Mouse (Mus musculus) heart, postnatal 0 days (tissue): ENCODE results near the gene Mcmbp.

Source experiments
- CTCF ChIP-seq: IDR thresholded peaks from 2 replicates; pipeline ENCODE4 v1.5.1; 2016; ENCODE audit warnings: antibody characterized with exemption, control low read depth, low read depth
- EP300 ChIP-seq: IDR thresholded peaks from 2 replicates; pipeline ENCODE4 v1.6.1; 2016; ENCODE audit warnings: antibody characterized with exemption, low read depth

DNA sequence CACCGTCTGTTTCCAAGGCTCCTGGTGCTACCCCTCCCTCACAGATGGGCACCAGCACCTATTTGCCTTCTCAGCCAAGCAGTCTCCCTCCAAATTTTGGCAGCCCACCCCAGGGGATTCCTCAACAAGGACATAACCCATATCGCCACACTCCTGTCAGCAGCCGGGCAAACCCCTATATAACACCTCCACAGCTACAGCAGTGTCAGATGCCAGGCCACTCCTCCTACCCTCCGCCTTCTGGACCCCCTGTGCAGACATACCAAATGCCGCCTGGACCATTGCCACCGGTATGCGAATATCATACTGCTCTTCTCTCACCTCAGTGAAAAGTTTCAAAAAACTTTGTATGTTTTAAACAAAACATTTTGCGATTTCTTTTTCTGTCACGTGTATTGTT, 10.0 kb upstream of the Mcmbp start:
- TF ChIP-seq CTCF (no peak), EP300 (no peak)
